Mouse (Mus musculus) neutrophil, adult 5-6 weeks (primary cell): ENCODE measurements at regions not wholly inside any gene's neighbourhood (a gene's known extent, or its start where the extent isn't known, plus 50 kb on each side); places are given as distances from the start of the nearest gene placed in this dataset.
"Not testable (repeated sequence)": the region's sequence is repeated elsewhere in the genome, so short reads cannot be mapped to it uniquely, and the experiment has no call there.

Source experiments
- ATAC-seq: fragments of 151-379, 151-347 bp; 2 replicates; pipeline ENCODE4 v1.8.0; 2017; ENCODE audit warnings: mild to moderate bottlenecking, moderate TSS enrichment; ENCODE audit not compliant: insufficient number of reproducible peaks, poor library complexity, low FRiP score, severe bottlenecking; ENCODE audit errors: extremely low read depth

- ATAC-seq: no peak
Observed at GRCm38 (mm10) chr3:37804941-37805804, 80.9 kb upstream of the Gm5148 start.

GRCm38 (mm10) chr3:37804261-37804660 is 80.0 kb upstream of the Gm5148 start:
- no peak for ATAC-seq

- not testable (repeated sequence) for ATAC-seq
Observed at GRCm38 (mm10) chr3:37803781-37804180, 79.5 kb upstream of the Gm5148 start.

GRCm38 (mm10) chr3:37801551-37801950 is 77.3 kb upstream of the Gm5148 start:
- ATAC-seq: no peak

GRCm38 (mm10) chr3:37799809-37800208 is 75.5 kb upstream of the Gm5148 start:
- ATAC-seq: no peak

GRCm38 (mm10) chr3:37789711-37790110 is 65.4 kb upstream of the Gm5148 start:
- ATAC-seq: no peak

GRCm38 (mm10) chr3:37789143-37789697 is 64.9 kb upstream of the Gm5148 start:
- ATAC-seq: no peak

GRCm38 (mm10) chr3:37788366-37788765 is 64.1 kb upstream of the Gm5148 start:
- ATAC-seq: no peak

- ATAC-seq: no peak
Observed at GRCm38 (mm10) chr3:37786792-37787191, 62.5 kb upstream of the Gm5148 start.

- no peak for ATAC-seq
Observed at GRCm38 (mm10) chr3:37781086-37781485, 56.8 kb upstream of the Gm5148 start.

GRCm38 (mm10) chr3:37779867-37780475 is 55.7 kb upstream of the Gm5148 start:
- no peak for ATAC-seq

- ATAC-seq: no peak
Observed at GRCm38 (mm10) chr3:37778386-37778785, 54.1 kb upstream of the Gm5148 start.

GRCm38 (mm10) chr3:37776224-37776623 is 51.9 kb upstream of the Gm5148 start:
- ATAC-seq: no peak
